Mouse (Mus musculus): ENCODE results near the gene Pou2f1.

Gene Pou2f1

DNA sequence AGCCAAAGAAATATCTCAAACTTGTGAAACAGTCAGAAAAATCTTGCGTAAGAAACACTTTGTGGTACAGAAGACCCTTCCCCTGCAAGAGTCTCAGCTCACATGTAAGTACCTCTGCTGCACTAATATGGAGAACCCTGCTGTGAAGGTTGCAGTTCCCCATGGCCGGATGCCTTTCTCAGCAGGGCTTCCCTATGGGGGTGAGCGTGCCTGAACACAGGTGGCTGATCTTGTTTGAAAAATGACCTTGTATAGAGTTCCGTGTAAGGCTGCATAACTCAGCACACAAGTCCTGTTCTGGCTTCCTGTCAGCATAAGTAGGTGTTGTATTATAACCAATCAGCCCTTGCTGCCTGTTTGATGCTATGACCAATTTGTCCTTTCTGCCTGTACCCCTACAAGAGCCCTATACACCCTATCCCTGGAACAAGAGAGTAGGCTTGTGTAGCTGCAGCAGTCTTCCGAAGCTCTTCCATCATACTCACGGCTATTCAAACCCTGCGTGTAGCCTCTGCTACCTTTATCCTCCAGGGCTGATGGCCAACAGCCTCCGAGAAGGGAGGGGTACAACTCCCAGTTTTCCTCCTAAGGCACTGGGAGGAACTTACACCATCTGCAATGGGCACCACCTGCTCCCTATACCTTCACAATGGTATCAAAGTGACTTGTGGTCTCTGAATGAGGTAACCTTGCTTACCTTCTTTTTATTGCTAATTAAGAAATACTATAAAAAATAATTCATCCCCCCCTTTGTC lies 120.2 kb downstream of the Pou2f1 start:
- CTCF ChIA-PET = interaction anchor here (0.7 kb wide), 1 partner anchor 94 kb away, joined by 3 read pairs; the partner anchor contains the start of gene Cd247

DNA sequence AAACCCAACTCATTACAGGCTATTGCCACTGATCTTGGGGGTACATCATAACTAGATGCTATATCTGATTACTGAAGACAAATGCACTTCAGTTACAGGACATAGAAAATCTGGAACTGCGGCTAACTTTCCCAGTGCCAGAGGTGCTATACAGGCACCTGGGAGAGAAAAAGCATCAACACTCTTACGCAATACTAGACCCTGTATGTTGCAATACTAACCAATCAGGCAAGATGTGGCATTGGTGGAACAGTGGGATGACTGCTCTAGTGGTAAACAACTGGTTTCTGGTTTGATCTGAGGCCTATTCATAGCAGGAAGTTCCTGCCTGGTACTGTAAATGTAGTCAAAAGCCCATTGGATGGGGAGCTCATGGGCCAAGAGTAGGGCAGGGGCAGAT lies 123.7 kb downstream of the Pou2f1 start:
- CTCF ChIA-PET = no interaction called here

- CTCF ChIA-PET = interaction anchor here (0.5 to 0.9 kb wide), 3 partner anchors 9 to 224 kb away, joined by 3 to 6 read pairs (median 4); no protein-coding TSS in a partner anchor
These were observed 126.8 kb downstream of the Pou2f1 start for GRCm38 (mm10) chr1:165875520-165876284.

DNA sequence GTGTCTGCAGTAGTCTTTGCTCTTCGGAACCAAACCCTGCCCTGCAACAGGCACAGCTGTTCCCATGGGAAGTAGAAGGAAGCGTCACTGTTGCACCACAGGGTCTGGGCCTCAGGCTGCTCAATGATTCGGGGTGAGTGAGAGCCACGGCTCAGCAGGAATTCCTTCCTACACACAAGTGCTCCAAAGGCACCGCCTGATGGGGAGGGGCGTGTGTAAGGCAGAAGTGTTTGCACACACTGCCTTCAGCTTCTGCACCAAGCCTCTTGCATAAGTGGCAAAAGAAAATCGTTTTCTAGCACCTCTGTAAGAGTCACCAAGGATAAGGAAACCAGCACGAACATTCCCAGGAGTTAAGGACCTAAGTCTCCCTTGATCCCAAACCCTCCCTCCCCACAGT lies 127.8 kb downstream of the Pou2f1 start:
- CTCF ChIA-PET = interaction anchor here (0.7 kb wide), 1 partner anchor 222 kb away, joined by 6 read pairs; no protein-coding TSS in a partner anchor

DNA sequence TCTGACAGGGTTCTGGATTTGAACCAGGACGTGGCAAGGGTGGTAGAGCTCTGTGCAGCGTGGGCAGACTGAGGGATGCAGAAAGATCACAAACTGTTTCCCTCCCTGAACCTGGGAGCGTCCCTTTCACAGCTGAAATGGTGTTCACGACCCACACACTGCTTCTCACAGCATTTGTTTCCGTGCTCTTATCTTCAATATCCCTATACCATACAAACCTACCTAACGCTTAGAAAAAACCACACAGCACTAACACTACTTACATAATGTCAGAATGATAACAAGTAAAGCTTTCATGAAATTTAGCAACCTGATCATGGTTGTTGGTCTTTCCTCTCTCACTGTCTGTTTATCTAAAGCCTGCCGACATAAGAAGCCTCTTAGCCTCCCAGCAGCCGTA lies 133.8 kb downstream of the Pou2f1 start:
- CTCF ChIA-PET = no interaction called here

DNA sequence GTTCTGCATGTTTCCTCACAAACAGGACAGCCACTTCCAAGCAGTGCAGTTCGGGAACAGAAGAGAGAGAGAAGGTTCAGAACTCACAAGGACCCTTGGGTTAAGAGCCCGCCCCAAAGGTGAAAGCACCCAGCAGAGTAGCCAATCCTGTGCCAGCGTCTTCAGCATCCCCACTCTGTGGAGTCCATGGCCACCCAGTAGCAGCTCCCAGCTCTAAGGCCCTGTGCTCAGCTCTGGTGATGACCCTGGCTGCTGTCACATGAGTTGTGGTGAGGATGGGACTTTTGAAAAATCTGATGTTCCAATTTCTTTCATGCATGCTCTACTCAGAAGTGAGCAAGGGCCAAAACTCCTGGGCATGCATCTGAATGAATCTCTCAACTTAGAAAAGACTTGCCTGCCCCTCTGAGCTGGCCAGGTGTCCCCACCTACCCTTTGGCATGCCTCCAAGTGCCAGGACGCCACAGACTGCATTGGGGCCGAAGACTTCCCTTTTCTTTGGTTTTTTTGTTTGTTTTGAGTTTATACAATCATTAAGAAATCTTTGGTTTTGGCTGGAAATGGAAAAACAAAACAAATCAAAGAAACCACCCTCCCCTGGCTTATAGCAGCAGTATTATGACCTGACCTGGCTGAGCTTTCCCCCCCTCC lies 135.7 kb downstream of the Pou2f1 start:
- CTCF ChIA-PET = no interaction called here

DNA sequence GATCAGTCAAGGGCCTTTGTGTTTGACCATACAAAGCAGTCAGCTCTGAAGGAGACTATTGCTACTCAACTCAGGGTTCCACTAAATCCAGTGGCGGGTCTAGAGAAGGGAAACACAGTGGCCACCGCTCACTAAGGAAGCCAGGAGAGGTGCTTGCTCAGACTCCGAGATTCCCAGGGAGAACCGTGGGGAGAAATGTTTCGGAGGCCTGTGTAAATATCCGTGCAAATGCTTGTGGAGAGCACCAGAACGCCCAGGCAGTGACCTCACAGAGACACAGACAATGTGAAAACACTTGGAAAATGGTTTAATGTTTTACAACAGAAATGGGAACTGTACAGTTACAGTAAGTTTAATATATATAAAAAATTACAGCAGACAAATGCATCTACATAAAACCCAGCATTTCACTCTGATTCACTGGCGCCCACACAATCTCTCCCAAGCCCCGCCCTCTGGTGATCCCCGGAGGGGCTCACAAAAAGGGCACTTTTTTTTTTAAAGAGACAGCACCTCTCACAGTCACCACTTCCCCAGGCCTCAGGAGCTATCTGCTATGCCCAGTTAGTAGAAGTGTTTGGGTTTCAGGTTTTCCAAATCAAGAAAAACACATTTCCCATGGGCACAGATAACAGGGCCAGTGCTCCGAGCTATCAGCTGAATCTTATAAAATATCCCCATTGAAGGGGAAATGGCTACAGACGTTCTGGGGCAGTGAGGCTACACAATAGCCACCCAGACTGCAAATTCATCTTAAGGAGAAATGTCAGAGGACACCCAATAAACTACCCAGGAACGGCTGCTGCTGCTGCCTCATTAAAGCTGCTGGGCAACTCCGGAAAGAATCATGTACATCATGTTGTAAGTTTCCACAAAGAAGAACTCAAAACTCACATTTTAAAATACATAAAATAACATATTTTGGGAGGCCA lies 137.3 kb downstream of the Pou2f1 start:
- CTCF ChIA-PET = interaction anchor here (1.2 kb wide), 1 partner anchor 9 kb away, joined by 3 read pairs; no protein-coding TSS in a partner anchor

GRCm38 (mm10) chr1:165862059-165862458 lies 140.4 kb downstream of the Pou2f1 start:
- CTCF ChIA-PET = no interaction called here

DNA sequence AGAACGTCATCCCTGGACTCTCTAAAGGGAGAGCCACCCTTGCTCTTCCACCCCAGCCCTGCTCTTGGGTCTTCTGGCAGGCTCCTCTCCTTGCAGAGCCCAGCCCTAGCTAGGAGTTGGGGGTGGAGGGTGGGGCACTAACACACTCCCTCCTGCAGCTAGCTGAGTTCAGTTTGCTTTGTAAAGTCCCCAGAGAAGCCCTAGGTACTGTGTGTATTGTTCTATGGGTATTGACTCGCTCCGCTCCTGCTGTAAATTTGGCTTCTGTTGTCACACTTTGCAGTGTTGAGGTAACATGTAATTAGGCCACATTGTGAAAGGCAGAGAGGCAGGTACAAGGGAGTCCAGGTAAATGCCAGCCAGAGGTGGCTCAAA lies 141.3 kb downstream of the Pou2f1 start:
- CTCF ChIA-PET = no interaction called here

- CTCF ChIA-PET = no interaction called here
These were observed 141.9 kb downstream of the Pou2f1 start for GRCm38 (mm10) chr1:165860373-165861234.

DNA sequence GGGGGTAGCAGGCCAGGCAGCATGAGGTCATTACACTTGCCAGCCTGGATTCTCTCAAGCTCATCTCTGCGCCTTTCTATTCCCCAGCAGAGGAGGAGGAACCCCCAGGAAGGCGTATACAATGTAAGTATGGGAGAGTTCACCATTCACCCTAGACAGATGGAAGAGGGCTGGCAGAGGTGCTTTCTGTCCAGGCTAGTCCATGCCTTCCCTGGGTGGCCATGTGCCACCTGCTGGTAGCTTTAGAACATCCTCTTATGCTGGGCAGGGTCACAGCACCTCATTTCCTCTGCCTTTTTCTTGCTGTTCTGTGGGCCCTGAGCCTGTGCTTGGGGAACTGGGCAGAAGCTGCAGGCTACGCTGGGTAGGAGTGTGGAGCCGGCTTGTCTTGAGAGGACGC lies 144.1 kb downstream of the Pou2f1 start:
- CTCF ChIA-PET = interaction anchor here (1.7 kb wide), 1 partner anchor 78 kb away, joined by 9 read pairs; no protein-coding TSS in a partner anchor

DNA sequence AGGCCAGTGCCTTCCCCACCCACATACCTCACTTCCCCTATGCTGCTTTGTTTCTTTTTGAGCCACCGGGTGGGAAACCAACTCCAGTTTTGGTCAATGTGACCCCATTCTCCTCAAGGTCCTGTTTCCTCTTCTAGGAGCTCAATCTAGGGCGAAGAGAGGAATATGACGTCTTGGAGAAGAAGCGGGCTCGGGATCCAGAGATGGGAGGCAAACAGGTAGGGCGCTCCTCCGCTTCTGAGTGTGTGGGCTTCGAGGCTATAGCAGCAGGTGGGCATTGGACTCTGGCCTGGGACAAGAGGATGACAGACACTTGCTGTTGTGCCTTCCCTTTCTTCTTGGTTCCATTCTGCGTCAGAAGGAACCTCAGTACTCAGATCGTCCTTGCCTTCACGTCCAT lies 145.2 kb downstream of the Pou2f1 start:
- CTCF ChIA-PET = interaction anchor here (1.7 kb wide), 1 partner anchor 77 kb away, joined by 9 read pairs; no protein-coding TSS in a partner anchor

GRCm38 (mm10) chr1:165855759-165856545 lies 146.5 kb downstream of the Pou2f1 start:
- CTCF ChIA-PET = interaction anchor here (0.8 kb wide), 1 partner anchor 10 kb away, joined by 3 read pairs; no protein-coding TSS in a partner anchor

DNA sequence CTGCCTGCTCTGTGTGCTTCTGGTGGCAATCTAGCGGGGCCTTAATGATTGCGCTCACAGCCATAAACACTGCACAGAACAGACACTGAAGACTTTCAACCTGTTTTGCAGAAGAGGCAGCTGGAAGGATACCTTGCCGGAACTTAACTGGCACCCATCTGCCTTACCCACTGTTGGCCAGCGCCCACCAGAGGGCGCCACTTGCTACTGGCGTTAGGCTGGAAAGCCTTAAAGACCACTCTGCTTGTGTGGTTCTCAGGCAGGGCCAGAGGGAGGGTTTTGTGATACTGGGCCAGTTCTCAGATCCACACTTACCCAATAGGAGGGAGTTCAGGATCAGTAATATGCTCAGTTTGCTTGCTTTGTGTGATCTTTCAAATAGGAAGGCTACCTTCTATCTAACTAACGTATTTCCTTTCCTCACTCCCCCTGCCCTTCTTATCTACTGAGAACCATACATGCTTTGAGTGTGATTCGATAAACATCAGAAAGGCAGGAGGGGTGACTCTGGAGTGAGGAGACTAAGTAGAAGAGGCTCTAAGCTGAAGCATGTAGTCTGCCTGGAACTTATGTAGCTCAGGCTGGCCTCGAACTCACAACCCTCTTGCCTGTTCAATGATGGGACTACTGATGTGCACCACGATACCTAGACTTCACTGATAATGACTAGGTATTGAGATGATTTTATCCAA lies 148.6 kb downstream of the Pou2f1 start:
- CTCF ChIA-PET = interaction anchor here (1.3 kb wide), 1 partner anchor 8 kb away, joined by 5 read pairs; no protein-coding TSS in a partner anchor

DNA sequence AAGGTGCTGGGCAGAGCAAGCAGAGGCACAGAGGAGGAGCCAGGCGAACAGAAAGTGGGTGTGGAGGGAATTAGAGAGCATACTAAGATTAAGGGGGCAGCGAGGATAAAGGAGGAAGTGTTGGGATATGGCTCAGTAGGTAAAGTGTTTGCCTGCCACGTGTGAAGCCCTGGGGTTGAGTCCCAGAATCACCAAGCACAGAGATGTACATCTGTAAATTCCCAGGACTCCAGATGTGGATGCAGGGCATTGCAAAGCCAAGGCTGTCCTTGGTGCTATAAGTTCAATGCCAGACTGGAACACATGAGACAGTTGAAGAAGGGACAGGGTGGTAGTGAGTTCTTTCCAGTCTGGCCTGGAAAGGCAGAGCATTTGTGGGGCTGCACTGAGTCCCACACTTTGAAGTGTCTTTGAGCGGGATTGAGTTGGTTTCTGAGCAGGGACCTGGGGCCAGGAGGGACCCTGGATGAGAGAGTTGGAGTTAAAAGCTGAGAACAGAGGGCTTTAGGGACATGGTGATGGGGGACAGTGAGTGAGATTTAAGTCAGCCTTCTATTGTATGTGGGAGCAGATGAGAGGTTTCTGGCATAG lies 149.3 kb downstream of the Pou2f1 start:
- CTCF ChIA-PET = no interaction called here

DNA sequence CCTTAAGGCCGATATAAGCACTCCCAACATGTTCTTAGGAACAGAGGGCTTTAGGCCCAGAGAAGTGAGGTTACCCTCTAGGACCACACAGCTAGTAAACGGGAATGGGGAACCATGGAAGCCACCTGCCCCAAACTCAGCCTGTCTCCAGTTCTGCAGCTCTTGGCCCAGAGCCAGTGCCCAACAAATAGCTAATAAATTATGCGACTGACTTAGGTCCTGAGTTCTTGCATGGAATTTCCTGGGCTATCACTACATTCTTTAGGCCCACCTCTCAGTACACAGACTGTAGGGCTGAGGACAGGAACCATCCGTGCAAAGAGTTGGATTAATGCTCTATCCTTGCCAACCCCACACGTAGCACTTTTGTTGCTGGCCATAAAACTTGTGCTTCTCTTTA lies 150.3 kb downstream of the Pou2f1 start:
- CTCF ChIA-PET = no interaction called here

- CTCF ChIA-PET = interaction anchor here (0.8 kb wide), 1 partner anchor 43 kb away, joined by 3 read pairs; no protein-coding TSS in a partner anchor
These were observed 152.7 kb downstream of the Pou2f1 start for GRCm38 (mm10) chr1:165849458-165850445.
